Mouse (Mus musculus) stomach, embryonic 14.5 days (tissue): ENCODE results near the gene Itga4. TPM values are rescaled to one million over a fixed set of nuclear protein-coding genes. Genes with fewer than 3 reads are reported as not detected.

ENCODE experiments used
- ATAC-seq: fragments of 200-750 bp; cut with Nextera tagmentation; 2 replicates; pipeline ENCODE4 v1.8.0; 2017; ENCODE audit warnings: low read depth, moderate TSS enrichment; ENCODE audit not compliant: insufficient number of reproducible peaks, insufficient read depth, low FRiP score
- H3K27ac ChIP-seq: fragments of 300-500 bp; sonication (generic); 2 replicates; pipeline ENCODE4 v1.5.1; 2014; ENCODE audit warnings: mild to moderate bottlenecking, low read length, moderate library complexity, mixed read lengths
- H3K27me3 ChIP-seq: fragments of 300-500 bp; sonication (generic); 2 replicates; pipeline ENCODE4 v1.6.1; 2014; ENCODE audit warnings: low read length, control low read depth, mixed read lengths; ENCODE audit not compliant: control insufficient read depth, insufficient read depth
- H3K36me3 ChIP-seq: fragments of 300-500 bp; sonication (generic); 2 replicates; pipeline ENCODE4 v1.6.1; 2014; ENCODE audit warnings: mild to moderate bottlenecking, control low read depth, low read length, moderate library complexity, mixed read lengths; ENCODE audit not compliant: control insufficient read depth, insufficient read depth
- H3K4me1 ChIP-seq: fragments of 300-500 bp; sonication (generic); 2 replicates; pipeline ENCODE4 v1.6.1; 2014; ENCODE audit warnings: low read length, control low read depth, mixed read lengths; ENCODE audit not compliant: control insufficient read depth, insufficient read depth
- H3K4me2 ChIP-seq: fragments of 300-500 bp; sonication (generic); replicated peaks from 2 replicates; pipeline ENCODE4 v1.6.1; 2014; ENCODE audit warnings: low read depth, low read length, control low read depth
- H3K4me3 ChIP-seq: fragments of 300-500 bp; sonication (generic); 2 replicates; pipeline ENCODE4 v1.5.1; 2014; ENCODE audit warnings: low read depth, low read length, control low read depth
- H3K9ac ChIP-seq: fragments of 300-500 bp; sonication (generic); replicated peaks from 2 replicates; pipeline ENCODE4 v1.6.1; 2014; ENCODE audit warnings: low read depth, mild to moderate bottlenecking, control low read depth, low read length, moderate library complexity, mixed read lengths
- H3K9me3 ChIP-seq: fragments of 300-500 bp; sonication (generic); 2 replicates; pipeline ENCODE4 v1.6.1; 2016; ENCODE audit warnings: low read depth, low read length, control low read depth; ENCODE audit not compliant: control insufficient read depth
- WGBS: fragments of 180-500 bp; shearing (Covaris S2); extraction: QIAGEN DNeasy Blood & Tissue Kit; methylation state at CpG from one replicate; pipeline ENCODE4 v1.1.7; 2014; 5-methylcytosine and 5-hydroxymethylcytosine counted together
- polyA plus RNA-seq: library from polyadenylated mRNA; unstranded; fragments of >200 nt; fragmentation: Nextera tagmentation; extraction: Ambion mirVana; gene quantifications from 2 replicates; pipeline ENCODE4 v1.2.1, GENCODE M21; 2014

Gene Itga4
- polyA plus RNA-seq, 1 experiment from 2014 or later: 5.8 TPM

- Histone ChIP-seq H3K4me3 (no peak overlapping the region), H3K27me3 (no peaks in the 10 kb centered on the region), H3K9ac (no peak overlapping the region), H3K9me3 (no peaks in the 10 kb centered on the region), H3K36me3 (no peaks in the 10 kb centered on the region), H3K4me2 (no peak overlapping the region), H3K4me1 (no peaks in the 10 kb centered on the region), H3K27ac (no peak overlapping the region)
- WGBS: 84% methylated on average over 13 of the region's 13 CpGs
- ATAC-seq: no peak
Measured at GRCm38 (mm10) chr2:79309454-79310118, 54.4 kb downstream of the Itga4 start.

- WGBS: 57% methylated on average over 4 of the region's 4 CpGs
- H3K9me3 ChIP-seq: no peaks in the 10 kb centered on the region
- no peak for ATAC-seq
- no peaks in the 10 kb centered on the region for H3K4me1 ChIP-seq
- H3K4me3 ChIP-seq: no peak overlapping the region
- H3K4me2 ChIP-seq: no peak overlapping the region
- H3K27me3 ChIP-seq: no peaks in the 10 kb centered on the region
- H3K36me3 ChIP-seq: no peaks in the 10 kb centered on the region
- no peak overlapping the region for H3K9ac ChIP-seq
- H3K27ac ChIP-seq: no peak overlapping the region
Measured at GRCm38 (mm10) chr2:79312499-79312898, 57.3 kb downstream of the Itga4 start.

DNA sequence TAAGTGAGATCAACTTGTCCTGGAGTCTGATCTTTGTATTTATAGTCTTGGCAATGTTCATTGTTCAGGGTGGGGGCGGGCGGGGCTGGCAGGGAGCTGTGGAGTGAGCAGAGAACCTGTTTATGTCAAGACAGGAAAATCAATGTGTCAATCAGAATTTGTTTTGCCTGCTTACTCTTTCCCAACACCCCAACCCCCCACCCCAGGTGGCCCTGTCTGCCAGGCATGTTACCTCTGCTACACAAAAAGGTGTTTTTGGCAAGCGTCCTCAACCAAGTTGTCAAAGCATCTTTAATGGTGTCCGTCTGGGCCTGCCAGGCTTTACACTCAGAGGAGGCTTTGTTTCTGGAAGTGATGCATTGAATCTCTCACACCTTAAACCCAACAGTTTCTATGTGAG is 59.9 kb downstream of the Itga4 start:
- Histone ChIP-seq H3K4me1 (no peaks in the 10 kb centered on the region), H3K4me3 (no peak overlapping the region), H3K27ac (no peak overlapping the region), H3K36me3 (no peaks in the 10 kb centered on the region), H3K9me3 (no peaks in the 10 kb centered on the region), H3K4me2 (no peak overlapping the region), H3K9ac (no peak overlapping the region), H3K27me3 (no peaks in the 10 kb centered on the region)
- WGBS: 83% methylated on average over 4 of the region's 4 CpGs
- no peak for ATAC-seq

DNA sequence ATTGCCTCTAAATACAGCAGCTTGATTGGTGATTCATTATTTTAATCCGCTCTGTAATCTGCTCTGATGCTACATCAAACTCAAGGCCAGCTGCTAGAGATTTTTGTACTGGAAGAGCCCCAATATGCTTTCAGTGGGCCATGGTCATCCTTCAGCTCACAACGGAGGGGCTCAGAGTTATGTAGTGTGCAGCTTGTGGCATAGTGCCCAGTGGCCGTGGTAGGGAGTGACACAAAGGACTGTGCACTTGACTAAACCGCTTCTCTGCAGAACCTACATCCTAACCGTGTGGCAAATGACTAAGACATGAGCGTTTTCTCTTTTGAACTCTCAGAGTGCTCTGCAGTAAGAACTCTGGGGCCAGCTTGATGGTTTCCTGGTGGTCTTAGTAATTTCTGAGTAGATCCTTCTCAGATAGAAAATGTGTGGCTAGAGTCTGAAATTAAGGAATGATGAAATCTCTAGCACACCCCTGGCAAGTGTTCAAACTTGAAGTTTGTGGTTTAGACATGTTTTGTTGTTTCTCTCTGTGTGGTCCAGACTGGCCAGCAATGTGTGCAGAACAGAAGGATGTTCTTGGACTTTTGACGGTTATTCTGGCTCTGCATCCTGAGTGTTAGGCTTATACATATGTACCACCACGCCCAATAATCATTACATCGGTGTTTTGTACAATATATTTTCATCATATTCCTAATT is 61.1 kb downstream of the Itga4 start:
- H3K4me2 ChIP-seq: no peak overlapping the region
- H3K4me1 ChIP-seq: no peaks in the 10 kb centered on the region
- H3K36me3 ChIP-seq: no peaks in the 10 kb centered on the region
- no peak overlapping the region for H3K4me3 ChIP-seq
- H3K27ac ChIP-seq: no peak overlapping the region
- ATAC-seq: no peak
- no peaks in the 10 kb centered on the region for H3K27me3 ChIP-seq
- WGBS: 84% methylated on average over 9 of the region's 9 CpGs
- H3K9ac ChIP-seq: no peak overlapping the region
- H3K9me3 ChIP-seq: no peaks in the 10 kb centered on the region

GRCm38 (mm10) chr2:79328079-79328478 is 72.9 kb downstream of the Itga4 start:
- Histone ChIP-seq H3K9me3 (no peaks in the 10 kb centered on the region), H3K9ac (no peak overlapping the region), H3K27me3 (no peaks in the 10 kb centered on the region), H3K36me3 (no peaks in the 10 kb centered on the region), H3K4me1 (no peaks in the 10 kb centered on the region), H3K27ac (no peak overlapping the region), H3K4me3 (no peak overlapping the region), H3K4me2 (no peak overlapping the region)
- no peak for ATAC-seq
- WGBS: 69% methylated on average over 2 of the region's 2 CpGs

GRCm38 (mm10) chr2:79334661-79335060 is 79.4 kb downstream of the Itga4 start:
- Histone ChIP-seq H3K4me2 (no peak overlapping the region), H3K4me1 (no peaks in the 10 kb centered on the region), H3K27me3 (no peaks in the 10 kb centered on the region), H3K27ac (no peak overlapping the region), H3K4me3 (no peak overlapping the region), H3K9me3 (no peaks in the 10 kb centered on the region), H3K9ac (no peak overlapping the region), H3K36me3 (no peaks in the 10 kb centered on the region)
- ATAC-seq: no peak

DNA sequence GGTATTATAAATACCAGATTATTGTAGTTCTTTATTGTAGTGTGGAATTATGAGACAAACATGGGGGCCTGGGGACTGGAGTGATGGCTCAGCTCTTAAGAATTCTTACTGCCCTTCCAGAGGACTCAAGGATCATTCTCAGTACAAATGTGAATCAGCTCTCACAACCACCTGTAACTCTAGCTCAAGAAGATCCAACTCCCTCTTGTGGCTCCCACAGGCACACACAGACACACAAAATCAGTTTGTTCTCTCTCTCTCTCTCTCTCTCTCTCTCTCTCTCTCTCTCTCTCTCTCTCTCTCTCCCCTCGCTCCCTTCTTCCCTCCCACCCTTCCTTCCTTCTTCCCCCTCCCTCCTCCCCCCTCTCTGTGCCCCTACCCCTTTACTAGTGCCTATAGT is 80.9 kb downstream of the Itga4 start:
- Histone ChIP-seq H3K27ac (no peak overlapping the region), H3K9ac (no peak overlapping the region), H3K4me3 (no peak overlapping the region), H3K27me3 (no peaks in the 10 kb centered on the region), H3K4me2 (no peak overlapping the region), H3K9me3 (no peaks in the 10 kb centered on the region), H3K36me3 (no peaks in the 10 kb centered on the region), H3K4me1 (no peaks in the 10 kb centered on the region)
- ATAC-seq: no peak
- WGBS: 67% methylated on average over 1 of the region's 1 CpGs

DNA sequence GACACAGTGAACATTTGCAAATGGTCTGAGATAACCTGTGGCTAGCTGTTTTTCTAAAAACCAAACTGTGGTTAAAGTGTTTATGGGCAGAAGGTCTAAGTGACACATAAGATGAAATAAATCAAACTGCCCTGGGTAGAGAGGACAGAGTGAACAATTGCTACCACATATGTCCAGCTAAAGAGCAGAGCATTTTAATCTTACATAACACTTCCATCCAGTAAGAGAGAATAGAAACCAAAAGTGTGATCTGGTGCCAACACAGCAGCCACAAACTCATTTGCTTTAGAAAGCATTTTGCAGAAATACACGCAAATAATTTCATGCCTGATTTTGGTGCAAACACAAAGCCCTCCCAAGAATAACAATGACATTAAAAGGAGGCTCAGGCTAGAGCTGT is 83.8 kb downstream of the Itga4 start:
- ATAC-seq: no peak
- Histone ChIP-seq H3K27ac (no peak overlapping the region), H3K36me3 (no peaks in the 10 kb centered on the region), H3K4me3 (no peak overlapping the region), H3K27me3 (no peaks in the 10 kb centered on the region), H3K9me3 (no peaks in the 10 kb centered on the region), H3K9ac (no peak overlapping the region), H3K4me1 (no peaks in the 10 kb centered on the region), H3K4me2 (no peak overlapping the region)
- 81% methylated on average over 1 of the region's 1 CpGs for WGBS

DNA sequence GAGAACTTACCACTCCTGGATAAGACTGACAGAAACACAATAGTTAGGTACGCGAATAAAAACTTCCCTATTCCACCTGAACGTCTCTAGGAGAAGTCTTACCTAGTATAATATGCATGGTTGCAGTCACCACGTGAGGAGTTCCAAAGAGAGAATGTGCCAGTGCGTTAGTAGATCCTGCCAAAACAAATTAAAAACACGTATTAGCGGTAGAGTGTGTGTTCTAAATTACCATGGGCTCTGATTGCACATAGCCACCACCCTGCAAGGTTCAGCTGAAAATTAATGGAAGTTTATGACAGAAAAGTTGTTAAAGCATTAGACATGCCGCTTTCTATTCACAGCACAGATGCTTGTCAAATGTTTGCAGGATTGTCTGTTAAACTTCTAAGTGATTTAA is 87.9 kb downstream of the Itga4 start:
- Histone ChIP-seq H3K36me3 (no peaks in the 10 kb centered on the region), H3K9me3 (no peaks in the 10 kb centered on the region), H3K4me2 (no peak overlapping the region), H3K4me1 (no peaks in the 10 kb centered on the region), H3K9ac (no peak overlapping the region), H3K27ac (no peak overlapping the region), H3K4me3 (no peak overlapping the region), H3K27me3 (no peaks in the 10 kb centered on the region)
- WGBS: 75% methylated on average over 8 of the region's 8 CpGs
- ATAC-seq: no peak
